Mouse (Mus musculus): ENCODE data around the gene Prmt8. TPM values are rescaled to one million over a fixed set of nuclear protein-coding genes. Genes with fewer than 3 reads are reported as not detected.

Prmt8 gene
- total RNA-seq (2023) = not detected

DNA sequence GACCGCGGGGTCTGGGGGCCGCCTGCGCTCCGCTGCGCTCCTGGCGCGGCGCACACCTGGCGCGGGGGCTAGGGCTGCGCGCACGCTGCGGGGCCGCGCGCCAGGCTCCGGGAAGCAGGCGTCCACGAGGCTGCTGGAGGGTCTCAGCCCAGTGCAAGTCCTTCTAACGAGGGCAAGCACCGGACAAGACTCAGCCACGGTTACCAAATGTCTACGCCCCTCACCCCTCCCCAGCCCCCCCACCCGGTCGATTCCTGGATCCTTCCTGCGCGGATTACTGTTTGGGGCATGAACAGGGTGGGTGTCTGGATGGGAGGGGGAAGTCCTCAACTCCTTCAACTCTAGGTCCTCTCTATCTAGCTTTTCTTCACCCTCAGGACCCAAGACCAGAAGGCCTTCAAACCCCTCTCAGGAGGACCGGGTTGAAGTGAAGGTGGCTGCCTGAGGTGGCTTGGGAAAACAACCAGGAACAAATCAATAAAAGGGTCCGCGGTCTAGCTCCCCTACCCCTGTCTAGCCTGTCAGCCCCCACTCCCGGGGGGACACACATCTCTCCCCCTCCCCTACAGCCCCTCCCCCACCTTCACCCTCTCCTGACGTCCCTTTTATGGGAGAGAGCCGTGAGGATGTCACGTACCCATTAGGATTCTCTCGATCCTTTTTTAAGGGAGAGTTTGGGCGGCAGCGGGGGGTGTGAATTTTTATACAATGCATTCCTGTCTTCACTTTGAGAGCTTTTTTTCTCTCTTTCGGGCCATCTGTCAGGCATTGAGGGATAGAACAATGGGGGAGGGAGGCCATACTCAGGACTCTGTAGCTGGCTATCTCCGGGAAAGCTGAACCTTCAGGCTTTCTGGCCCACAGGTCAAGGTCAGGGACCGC is at the start of gene Prmt8:
Gene Prmt8 (minus strand): TSS at position 198 of the 882 bp plus-strand sequence.

Other genes starting within 250 kb of the Prmt8 start
- 10 to 100 TPM; 62.0 to 70.8 TPM for gene Cracr2a, start 208.1 kb downstream of the Prmt8 start, total RNA-seq (2023)
- gene Tspan11, start 118.1 kb upstream of the Prmt8 start, total RNA-seq (2023) = not detected

Measured in T-cell, adult 66 days (primary cell).